Mouse (Mus musculus) kidney, postnatal 14 days (tissue): ENCODE data around the gene Brd7.
A peak's percentile ranks its signal among the peaks of the same experiment; 100 is the strongest.

ENCODE experiments used
- DNase-seq: peaks from one replicate; pipeline ENCODE4 v3.0.0; 2022; ENCODE audit warnings: mixed read lengths

Gene Brd7

DNA sequence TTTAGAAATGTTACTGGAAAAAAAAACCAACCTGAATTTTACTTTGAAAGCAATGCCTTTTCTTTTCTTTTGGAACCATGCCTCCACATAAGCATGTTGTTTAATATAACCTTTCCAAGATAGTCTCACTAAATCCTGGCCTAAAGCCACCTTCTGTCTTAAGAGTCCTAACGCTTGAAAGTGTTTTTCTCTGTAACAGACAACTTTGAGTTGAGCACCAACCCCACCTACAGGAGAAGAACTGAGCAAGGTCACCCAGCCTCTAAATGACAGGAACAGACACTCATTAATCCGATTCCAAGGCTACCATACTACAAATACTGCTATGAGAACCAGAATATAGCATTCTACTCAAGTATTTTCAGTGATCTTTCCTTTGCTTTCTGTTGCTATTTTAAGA lies 12.9 kb downstream of the Brd7 start:
- no peak for DNase-seq

DNA sequence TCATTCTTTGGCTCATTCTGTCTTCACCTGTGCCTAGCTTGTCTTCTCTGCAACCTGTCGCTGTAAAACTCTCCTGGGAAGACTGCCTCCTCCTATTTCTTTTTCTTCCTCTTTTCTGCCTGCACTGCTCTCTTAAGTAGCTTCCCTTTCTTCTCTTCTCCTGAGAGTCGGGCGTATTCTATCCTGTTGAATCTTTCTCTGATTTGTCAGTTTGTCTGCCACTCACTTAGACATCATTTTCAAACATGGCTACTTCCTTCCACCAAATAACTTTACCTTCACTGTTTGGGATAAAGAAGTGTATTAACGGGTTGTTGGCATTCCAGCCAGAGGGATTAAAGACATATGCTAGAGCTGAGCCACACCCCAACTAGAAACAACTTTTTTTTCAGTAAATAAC lies 20.0 kb downstream of the Brd7 start:
- no peak for DNase-seq

DNA sequence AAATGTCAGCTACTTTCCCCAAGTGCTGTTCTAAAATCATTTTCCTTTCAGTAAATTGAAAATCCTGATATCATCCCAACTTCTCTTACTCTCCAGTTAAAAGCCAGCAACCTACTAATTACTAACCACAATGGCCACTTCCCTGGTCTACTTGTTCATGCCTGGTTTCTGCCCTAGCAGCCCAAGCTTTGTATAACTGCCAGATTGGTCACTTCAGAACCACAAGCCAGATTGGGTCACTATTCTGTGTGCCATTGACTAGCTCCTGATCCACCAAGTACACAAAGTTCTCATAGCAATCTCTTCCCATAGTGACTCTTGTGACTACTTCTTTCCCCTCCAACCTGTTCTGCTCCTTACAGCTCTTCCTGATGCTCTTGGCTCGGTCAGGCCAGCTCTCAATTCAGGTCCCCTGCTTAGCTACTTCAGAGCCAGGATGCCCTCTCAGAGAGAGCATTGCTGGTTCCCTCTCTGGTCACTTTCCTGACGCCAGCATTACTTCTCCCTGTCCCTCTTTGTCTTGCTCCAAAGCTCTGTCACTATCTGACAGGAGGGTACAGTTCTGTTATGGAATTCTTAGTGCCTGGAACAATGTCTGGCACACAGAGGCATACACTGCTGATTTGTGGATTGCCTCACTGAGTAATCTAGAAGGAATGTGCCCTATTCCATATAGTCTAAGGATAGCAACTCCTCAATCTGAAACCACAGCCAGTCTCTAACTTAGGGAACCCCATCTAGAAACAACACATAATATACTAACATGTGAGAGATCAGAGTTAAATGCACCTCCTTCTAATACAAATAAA lies 21.9 kb downstream of the Brd7 start:
- DNase-seq = no peak

DNA sequence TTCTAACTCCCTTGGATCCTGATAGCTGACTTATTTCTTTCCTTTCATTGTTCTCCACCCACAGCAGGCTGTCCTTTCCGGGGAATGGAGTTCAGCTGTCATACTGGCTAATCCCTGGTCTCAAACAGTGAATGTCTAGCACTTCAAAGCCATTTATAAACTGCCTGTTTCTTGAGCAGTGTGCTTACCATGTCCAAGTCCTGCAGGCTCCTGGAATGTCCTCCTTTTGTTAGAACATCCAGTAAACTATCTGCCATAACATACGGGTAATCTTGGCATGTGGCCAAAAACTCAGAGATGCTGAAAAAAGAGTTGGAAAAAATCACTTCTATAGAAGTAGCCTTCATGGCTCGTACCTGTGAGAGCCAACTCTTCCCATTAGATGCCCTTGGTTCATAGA lies 22.8 kb downstream of the Brd7 start:
- peak; percentile 38 for DNase-seq

DNA sequence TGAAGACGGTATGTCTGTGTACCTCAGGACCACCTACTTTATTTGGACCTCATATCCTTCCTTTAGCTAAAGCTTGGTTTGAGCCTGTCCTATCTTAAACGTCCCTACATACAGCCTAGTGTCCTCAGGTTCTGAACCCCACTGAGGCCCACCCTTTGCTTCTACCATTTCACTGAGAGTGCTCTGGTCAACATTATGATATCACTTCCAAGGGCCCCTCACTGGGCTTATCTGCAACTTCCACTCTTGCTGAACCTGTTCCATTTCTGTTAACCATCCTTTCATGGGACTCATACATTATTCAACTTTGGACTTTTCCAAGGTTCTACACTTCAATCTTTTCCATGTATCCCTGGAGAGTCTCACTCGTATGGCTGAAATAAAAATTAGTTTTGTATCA lies 27.0 kb downstream of the Brd7 start:
- DNase-seq = no peak

DNA sequence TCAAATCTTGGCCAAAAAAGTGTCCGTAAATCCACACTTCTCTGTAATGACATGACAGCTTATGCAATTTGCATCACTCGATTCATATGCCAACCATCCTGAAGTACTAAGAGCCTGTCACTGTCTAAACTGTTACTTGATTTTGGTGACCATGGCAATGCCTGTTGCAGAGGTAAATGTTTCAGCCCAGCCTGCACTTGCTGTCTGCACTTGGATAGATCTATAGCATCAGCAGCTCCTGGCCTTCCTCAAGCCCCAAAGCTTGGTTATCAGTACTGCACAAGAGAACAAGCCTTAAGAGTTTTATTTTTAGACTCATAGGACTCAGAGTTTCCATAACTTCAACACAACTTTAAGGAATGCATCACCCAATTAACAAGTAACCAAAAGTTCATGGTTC lies 27.6 kb downstream of the Brd7 start:
- no peak for DNase-seq

DNA sequence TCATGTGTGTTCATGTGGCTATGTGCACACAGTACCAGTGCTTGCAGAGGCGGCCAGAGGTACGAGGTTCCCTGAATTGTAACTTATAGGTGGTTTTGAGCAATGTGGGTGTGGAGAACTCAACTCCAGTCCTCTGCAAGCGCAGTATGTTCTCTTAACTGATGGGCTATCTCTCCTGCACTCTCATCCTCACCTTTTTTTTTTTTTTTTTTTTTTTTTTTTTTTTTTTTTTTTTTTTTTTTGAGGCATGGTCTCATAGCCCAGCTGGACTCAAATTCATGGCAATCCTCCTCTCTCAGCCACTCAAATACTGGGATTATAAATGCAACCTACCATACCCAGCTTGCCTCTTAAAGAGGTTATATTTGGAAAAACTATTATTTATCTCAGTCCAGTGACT lies 31.2 kb downstream of the Brd7 start:
- DNase-seq = no peak

DNA sequence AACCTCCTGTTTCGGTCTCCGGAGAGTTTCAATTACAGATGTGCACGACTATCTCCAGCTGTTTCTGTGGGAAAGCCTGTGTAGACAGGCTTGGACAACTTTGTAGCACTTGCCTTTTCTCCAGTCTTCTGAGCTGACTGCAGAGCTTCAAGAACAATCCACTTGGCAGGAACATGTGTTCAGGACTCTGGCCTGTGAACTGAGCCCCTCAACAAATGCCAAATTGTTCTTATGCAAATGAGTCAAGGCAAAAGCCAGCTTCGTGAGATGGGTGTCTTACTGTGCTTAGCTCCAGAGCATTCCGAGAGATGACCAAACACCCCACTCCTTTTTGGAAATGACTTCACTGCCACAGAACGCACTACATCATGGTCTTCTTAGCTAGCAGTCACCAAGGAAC lies 33.3 kb downstream of the Brd7 start:
- no peak for DNase-seq

DNA sequence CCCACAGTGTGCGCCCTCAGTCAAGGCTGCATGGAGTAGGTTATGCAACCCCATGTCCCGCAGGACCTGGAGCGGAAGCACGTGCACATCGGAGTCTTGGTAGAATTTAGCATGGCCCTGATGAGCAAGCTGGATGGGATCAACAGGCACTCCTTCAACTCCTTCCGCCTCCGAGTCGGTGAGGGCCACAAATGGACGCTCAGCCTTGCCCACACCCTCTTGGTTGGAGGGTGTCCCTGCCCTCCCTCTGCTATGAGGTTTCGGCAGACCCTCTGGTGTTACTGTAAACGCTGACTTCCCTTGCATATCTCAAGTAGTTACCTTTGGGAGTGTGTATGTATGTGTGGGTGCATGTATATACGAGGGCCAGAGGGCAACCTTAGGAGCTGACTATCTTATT lies 35.7 kb downstream of the Brd7 start:
- DNase-seq = no peak

DNA sequence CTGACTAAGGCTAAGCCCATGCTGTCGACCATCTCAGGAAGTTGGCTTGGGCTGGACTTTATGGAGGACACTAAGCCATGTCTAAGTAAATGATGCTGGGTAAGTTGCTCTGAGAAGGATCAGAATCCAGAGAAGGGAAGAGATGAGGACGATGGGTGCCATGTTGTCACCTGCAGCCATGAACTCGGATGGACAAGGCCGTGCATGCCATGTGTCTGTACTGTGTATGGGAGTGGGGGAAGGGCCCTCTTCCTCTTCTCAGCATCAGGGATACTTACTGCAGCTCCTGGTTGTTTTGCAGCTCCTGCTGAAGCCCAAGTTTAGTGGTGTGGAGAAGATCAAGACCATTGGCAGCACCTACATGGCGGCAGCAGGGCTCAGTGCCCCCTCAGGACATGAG lies 36.2 kb downstream of the Brd7 start:
- DNase-seq = no peak

DNA sequence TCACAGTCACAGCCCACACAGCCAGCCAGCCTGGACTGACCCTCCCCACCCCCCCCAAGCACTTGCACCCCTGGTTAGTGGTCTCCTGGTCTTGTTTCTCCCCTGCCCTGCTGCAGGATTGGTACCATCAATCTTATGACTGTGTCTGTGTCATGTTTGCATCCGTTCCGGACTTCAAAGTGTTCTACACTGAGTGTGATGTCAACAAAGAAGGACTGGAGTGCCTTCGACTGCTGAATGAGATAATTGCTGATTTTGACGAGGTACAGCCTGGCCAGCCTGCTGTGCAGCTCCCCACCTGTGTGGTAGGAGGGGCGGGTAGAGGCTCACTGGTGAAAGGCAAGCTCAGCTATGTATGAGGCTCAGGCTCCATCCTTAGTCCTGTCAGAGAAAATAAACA lies 36.7 kb downstream of the Brd7 start:
- DNase-seq = no peak

DNA sequence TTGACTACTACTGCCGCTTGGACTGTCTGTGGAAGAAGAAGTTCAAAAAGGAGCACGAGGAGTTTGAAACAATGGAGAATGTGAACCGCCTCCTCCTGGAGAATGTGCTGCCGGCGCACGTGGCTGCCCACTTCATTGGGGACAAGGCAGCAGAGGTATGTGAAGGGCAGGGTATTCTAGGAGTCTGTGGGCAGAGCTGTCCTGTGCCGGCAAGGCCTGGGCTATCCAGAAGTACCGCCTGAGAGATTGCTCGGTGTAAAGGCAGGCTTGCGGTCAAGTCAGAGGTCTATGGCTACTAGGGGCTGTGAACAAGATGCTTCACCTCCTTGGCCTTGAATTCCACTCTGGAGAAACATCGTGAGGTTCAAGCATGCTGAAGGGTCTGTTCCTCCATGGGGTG lies 37.2 kb downstream of the Brd7 start:
- DNase-seq = no peak

DNA sequence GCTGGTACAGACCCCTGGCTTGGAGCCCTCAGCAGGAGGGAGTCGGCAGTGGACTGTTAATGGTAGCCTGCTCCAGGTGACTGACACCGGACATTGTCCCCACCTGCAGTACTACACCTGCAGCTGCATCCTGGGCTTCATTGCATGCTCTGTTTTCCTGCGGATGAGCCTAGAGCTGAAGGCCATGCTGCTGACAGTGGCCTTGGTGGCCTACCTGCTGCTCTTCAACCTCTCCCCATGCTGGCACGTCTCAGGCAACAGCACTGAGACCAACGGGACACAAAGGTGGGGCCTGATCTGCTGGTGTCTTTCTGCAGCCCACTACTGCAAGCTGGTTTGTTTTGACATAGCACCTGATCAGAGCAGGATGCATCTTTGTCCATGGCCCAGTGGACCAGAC lies 38.5 kb downstream of the Brd7 start:
- DNase-seq = no peak

DNA sequence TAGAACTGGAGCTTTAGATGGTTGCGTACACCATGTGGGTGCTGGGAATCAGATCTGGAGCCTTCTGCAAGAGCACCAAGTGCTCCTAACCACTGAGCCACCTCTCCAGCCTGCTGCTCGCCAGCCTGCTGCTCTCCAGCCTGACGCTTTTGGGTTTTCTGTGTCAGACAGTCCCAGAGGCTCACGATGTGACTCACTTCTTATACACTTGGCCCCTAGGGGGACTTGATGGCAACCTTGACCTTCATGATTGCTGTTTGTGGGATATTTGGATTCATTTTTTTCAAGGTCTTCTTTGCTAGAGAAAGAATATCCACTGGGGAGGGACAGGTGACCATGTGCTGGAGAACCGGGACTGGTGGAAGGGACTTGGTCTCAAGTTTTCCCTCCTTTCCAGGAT lies 40.6 kb downstream of the Brd7 start:
- no peak for DNase-seq

DNA sequence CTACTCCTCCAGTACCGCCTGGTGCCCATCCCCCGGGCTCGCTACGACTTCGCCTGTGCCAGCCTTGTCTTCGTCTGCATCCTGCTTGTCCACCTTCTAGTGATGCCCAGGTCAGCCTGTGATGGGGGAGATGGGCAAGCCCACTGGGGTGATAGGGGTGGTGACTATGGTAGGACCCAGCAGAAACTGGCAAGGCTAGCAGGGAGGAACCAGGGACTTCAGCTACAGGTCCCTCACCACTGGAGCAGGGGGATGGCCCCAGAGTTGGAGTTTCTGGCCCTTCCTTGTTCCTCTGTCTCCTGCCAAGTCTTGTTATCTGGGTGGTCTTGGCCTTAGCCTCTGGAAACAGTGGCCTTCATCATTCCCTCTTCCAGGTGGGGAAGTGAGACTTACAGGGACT lies 41.9 kb downstream of the Brd7 start:
- DNase-seq = no peak

DNA sequence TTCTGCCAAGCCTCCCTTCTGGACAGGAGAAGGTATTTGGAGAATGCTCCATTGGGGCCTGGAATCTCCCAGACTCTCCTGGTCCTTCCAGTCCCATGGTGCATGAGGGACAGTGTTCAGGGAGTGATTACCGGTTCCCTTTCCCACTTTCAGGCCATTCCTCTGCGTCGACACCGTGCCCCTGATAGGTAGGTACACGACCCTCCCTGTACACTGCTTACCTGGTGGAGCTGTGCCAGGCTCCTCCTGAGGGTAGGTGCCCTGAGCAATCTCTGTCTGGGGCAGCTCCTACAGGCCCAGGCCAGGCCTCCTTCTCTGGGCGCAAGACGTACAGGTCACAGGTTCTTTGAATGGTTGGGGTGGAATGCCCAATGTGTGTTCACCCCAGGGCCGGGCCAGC lies 43.8 kb downstream of the Brd7 start:
- no peak for DNase-seq

DNA sequence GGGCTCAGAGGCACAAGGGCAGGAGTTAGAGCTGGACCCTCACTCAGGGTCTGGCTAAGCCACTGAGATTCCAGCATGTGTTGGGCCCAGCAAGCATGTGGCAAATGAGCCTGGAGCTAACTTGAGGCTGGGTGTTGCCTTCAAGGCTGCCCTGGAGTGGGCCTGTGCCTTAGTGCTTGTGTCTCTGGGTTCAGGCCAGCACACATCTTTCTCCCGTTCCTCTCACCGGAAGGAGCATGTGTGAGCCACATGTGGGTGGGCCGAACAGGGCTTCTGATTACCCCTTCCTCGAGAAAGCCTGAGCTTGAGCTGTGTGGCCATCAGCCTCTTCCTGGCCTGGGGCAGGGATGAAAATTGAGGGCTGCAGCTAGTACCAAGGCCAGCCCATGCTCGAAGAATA lies 44.7 kb downstream of the Brd7 start:
- no peak for DNase-seq

DNA sequence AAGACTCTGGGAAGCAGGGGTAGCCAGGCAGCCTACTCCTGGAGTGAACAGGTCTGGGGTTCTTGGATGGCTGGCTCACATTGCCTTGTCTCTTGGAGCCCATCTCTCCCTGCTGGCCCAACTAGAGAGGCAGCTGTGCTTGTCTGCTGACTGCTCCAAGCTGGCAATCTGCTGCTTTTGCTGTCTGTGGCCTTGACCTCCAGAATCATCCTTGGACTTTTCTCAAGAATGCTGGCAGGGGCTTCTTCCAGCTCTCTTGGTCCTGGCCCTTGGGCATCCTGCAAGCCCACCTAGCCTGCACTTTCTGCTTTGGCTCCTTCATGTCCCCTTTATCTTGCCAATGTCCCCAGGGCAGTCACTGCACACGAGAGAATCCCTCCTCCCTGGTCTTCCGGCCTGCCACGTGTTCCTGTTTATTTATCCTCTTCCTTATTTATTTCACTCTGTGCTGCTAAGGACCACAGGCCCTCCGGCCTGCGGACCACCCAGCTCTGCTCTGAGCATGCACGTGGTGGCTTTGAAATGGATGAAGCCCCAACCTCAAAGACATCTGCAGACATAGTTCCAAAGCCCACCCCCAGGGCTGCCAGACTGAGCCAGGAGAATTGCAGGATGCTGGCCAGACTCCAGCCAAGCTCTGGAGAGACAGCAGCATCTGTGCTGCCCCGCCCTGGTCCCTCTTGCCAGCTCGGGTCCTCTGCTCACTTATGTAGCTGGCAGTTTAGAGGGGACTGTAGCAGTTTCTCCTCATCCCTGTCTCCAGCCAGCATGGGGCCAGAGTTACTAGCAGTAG lies 45.7 kb downstream of the Brd7 start:
- peak; percentile 67 for DNase-seq

DNA sequence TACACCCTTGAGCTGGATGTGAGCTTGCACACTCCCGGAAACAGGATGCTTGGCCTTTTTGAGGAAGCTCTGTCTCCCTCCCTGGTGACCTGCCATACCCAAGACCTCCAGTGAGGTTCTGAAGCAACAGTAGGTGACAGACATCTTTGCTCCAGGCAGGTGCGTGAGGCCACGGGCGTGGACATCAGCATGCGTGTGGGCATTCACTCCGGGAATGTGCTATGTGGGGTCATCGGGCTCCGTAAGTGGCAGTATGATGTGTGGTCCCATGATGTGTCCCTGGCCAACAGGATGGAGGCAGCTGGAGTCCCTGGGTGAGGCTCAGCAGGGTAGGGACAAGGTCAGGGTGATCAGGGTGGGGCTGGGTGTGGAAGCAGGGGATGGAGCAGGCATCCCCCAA lies 46.7 kb downstream of the Brd7 start:
- no peak for DNase-seq

DNA sequence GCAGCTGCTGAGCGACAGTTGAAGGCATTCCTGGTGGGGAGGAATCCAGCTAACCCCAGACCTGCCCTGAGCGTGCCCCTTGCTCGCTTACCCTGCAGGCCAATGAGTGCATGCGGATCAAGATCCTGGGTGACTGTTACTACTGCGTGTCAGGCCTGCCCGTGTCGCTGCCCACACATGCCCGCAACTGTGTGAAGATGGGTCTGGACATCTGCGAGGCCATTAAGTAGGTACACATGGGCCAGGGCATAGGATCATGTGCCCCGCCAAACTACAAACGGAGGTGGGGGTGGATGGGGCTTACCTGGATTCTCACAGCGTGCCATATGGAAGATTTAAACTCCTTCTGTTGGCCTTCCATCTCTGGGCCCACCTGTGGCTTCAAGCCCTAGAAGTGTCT lies 48.0 kb downstream of the Brd7 start:
- DNase-seq = no peak

DNA sequence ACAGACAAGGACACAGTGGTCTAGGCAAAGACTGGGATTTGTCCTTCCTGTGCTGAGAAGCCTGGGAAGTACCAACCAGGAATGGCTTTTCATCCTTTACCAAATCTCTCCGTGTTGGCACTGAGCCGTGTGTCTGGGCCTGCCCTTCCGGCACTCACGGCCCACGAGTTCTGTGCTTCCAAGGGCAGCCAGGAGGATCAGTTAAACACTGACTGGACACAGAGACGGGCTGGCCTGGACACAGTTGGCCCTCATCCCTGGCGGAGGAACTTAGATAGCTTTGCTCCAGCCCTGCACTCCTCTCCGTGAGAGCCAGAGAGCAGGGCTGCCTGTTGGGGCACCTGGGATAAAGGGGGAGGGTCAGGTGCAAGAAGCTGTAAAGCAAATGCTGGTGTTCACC lies 49.0 kb downstream of the Brd7 start:
- DNase-seq = peak; percentile 23

DNA sequence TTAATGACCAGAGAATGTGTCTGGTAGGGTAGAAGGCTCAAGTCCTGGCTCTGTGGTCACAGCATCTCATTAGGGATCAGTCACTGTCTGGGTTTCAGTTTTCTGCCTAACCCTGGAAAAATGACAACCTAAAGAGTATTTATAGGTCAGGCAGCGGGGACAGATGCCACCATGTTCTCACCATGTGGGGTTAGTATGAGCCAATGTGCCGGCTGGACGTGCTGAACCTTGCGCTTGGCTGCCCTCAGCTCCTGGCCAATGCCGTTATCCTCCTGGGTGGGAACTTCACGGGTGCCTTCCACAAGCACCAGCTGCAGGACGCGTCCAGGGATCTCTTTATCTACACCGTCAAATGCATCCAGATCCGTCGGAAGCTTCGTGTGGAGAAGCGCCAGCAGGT lies 51.7 kb downstream of the Brd7 start:
- DNase-seq = no peak

DNA sequence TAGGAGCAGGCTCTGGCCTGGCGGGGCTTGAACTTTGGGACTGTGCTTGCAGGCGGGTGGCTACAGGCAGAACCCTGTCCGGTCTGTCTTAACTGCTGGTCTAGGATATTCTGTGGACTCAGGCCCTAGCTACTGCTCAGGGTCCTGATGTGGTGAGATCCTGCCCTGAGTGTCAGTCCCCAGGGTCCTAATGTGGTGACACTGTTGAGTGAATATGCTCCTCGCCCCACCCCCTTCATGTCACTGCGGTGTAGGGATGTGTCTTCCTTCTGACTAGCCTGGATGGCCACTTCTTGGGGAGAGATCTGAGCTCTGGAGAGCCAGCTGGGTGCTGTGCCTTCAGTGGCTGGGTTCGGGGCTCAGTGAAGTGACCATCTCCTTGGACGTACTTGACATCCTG lies 52.1 kb downstream of the Brd7 start:
- no peak for DNase-seq

DNA sequence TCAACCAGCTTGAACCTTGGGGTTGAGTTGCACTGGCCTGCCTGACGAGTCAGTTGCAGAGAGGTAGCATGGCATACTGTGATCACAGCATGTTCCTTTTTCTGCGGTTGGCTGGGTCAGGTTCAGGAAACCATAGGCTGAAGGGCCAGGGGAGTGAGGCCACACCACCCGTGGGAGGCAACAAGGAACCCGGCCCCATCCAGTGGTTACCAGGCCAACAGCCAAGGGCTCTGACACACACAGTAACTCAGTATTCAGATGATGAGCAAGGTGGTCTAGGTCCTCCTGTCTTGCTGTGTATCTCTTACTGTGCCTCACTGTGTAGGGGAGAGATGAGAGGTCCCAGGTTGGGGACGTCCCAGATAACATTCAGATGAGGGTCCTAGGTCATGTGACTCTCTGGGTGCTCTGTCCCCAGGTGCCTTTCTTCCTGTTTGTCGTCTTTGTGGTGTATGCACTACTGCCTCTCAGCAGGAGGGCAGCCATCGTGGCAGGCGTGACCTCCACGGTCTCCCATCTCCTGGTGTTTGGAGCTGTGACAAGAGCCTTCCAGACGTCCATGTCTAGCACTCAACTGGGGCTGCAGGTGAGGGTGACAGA lies 52.6 kb downstream of the Brd7 start:
- no peak for DNase-seq
